Mouse (Mus musculus) mouse trophoblast stem cell (cell line): ENCODE results near the gene Spg7.

Experiments used
- in situ Hi-C, 2 experiments: fragments of 300-500 bp; cut with MseI, MboI; formaldehyde crosslinking; loops; 2 replicates in 1 of 2; 3 replicates in 1 of 2; pipeline ENCODE4 v1.15.1; 2025

The Spg7 gene

GRCm38 (mm10) chr8:123097786-123098584 is 35.2 kb downstream of the Spg7 start:
- in situ Hi-C loops: no loop called here

- in situ Hi-C loops: loop anchor here in 1 of 2 experiments (25.0 kb wide), 1 partner anchor 112 kb away; the partner anchor contains the start of genes Cdk10, Chmp1a and Spata33
Observed at GRCm38 (mm10) chr8:123100288-123100687, 37.5 kb downstream of the Spg7 start.

GRCm38 (mm10) chr8:123101244-123101643 is 38.5 kb downstream of the Spg7 start:
- in situ Hi-C loops: loop anchor here in 1 of 2 experiments (25.0 kb wide), 1 partner anchor 111 kb away; the partner anchor contains the start of genes Cdk10, Chmp1a and Spata33

- in situ Hi-C loops: loop anchor here in 1 of 2 experiments (25.0 kb wide), 1 partner anchor 110 kb away; the partner anchor contains the start of genes Cdk10, Chmp1a and Spata33
Observed at GRCm38 (mm10) chr8:123101735-123102685, 39.3 kb downstream of the Spg7 start, which contains the start of gene Rpl13. TSS of gene Rpl13 (plus strand) at chr8:123102350.

DNA sequence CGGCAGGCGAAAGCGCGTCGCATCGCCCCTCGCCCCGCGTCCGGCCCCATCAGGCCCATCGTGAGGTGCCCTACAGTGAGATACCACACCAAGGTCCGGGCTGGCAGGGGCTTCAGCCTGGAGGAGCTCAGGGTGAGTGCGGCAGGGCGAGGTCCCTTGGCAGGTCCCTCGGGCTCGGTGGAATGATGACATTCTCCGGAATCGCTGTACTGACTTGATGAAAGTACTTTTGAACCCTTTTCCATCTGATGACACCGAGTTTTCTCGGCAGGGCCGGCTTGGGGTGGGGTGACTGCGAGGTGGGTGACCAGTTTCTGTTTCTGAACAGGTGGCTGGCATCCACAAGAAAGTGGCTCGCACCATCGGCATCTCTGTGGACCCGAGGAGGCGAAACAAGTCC is 40.1 kb downstream of the Spg7 start:
- in situ Hi-C loops: loop anchor here in 1 of 2 experiments (25.0 kb wide), 1 partner anchor 109 kb away; the partner anchor contains the start of genes Cdk10, Chmp1a and Spata33

DNA sequence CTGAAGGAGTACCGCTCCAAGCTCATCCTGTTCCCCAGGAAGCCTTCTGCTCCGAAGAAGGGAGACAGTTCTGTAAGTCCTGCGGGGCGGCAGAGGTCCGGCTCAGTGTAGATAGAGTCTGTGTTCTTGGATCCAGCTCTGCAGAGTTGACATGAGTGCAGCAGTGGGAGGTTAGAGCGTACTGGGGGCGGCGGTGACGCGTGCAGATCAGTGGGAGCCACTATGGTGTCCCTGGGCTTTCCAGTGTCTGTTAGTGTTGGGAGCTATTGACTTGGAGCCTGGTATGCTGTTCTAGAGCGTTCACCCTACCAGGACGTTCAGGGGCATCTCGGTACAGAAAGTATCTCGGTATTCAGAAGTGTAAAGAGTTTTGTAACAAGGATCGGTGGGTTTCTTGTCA is 40.5 kb downstream of the Spg7 start:
- in situ Hi-C loops: loop anchor here in 1 of 2 experiments (25.0 kb wide), 1 partner anchor 109 kb away; the partner anchor contains the start of genes Cdk10, Chmp1a and Spata33

- in situ Hi-C loops: loop anchor here in 1 of 2 experiments (25.0 kb wide), 1 partner anchor 108 kb away; the partner anchor contains the start of genes Cdk10, Chmp1a and Spata33
Observed at GRCm38 (mm10) chr8:123104046-123104767, 41.5 kb downstream of the Spg7 start.

- in situ Hi-C loops: loop anchor here in 1 of 2 experiments (25.0 kb wide), 1 partner anchor 107 kb away; the partner anchor contains the start of genes Cdk10, Chmp1a and Spata33
Observed at GRCm38 (mm10) chr8:123105553-123106326, 43.0 kb downstream of the Spg7 start.

DNA sequence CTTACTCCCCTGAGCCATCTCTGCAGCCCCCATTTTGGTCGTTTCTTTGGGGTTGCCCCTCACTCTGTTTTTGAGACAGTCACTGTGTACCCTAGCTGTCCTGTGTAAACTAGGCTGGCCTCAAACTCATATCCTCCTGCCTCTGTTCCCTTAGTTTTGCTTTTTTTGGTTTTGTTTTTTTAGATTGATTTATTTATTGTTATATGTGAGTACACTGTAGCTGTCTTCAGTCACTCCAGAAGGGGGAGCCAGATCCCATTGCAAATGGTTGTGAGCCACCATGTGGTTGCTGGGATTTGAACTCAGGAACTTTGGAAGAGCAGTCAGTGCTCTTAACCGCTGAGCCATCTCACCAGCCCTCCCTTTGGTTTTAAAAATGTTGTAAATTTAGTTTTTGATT is 43.8 kb downstream of the Spg7 start:
- in situ Hi-C loops: loop anchor here in 1 of 2 experiments (25.0 kb wide), 1 partner anchor 106 kb away; the partner anchor contains the start of genes Cdk10, Chmp1a and Spata33

- in situ Hi-C loops: loop anchor here in 1 of 2 experiments (25.0 kb wide), 1 partner anchor 104 kb away; the partner anchor contains the start of genes Cdk10, Chmp1a and Spata33
Observed at GRCm38 (mm10) chr8:123108010-123108409, 45.3 kb downstream of the Spg7 start.

DNA sequence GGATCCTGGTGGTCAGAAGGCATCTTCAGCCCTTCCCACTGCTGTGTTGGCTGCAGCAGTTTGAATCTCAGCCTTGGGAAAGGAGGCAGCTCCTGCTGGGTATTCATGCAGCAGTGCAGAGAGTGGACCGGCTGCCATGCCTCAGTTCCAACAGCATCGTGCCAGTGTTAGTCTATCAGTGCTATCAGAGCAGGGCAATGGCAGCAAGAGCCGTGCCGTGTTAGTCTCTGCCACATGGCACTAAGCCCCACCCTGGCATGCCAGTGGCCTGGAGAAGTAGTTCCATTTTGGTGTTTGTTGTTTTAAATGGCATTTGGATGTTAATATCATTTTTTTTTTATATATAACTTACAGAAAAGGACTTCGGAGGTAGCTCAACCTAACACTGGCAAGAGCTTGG is 46.2 kb downstream of the Spg7 start:
- in situ Hi-C loops: loop anchor here in 1 of 2 experiments (25.0 kb wide), 1 partner anchor 103 kb away; the partner anchor contains the start of genes Cdk10, Chmp1a and Spata33

- in situ Hi-C loops: loop anchor here in 1 of 2 experiments (25.0 kb wide), 1 partner anchor 102 kb away; the partner anchor contains the start of genes Cdk10, Chmp1a and Spata33
Observed at GRCm38 (mm10) chr8:123110649-123111048, 47.9 kb downstream of the Spg7 start.

- in situ Hi-C loops: loop anchor here in 1 of 2 experiments (25.0 kb wide), 1 partner anchor 99 kb away; the partner anchor contains the start of genes Cdk10, Chmp1a and Spata33
Observed at GRCm38 (mm10) chr8:123112892-123113291, 50.1 kb downstream of the Spg7 start.

DNA sequence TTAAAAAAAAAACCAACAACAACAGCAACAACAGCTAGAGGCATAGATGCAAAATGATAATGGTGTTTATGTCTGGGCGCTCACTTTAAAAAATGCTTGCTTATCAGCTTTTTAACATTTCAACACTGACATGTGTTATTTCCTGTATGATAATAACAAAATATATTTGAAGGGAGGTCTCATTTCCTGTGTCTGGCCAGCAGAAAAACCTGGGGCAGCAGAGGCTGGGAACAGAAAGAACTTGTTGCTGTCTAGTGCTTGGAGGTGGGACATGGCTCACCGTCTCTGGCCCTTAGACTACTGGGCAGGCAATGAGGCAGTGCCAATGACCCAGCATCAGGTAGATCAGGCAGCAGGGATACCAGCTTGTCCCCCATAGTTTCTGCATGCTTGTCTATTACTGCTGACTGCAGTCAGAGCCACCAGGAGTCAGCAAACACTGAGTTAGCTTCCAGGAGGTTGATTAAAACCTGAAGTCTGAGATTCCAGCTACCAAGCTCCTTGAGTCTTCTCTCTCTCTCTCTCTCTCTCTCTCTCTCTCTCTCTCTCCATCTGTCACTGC is 51.2 kb downstream of the Spg7 start:
- in situ Hi-C loops: loop anchor here in 1 of 2 experiments (25.0 kb wide), 1 partner anchor 98 kb away; the partner anchor contains the start of genes Cdk10, Chmp1a and Spata33

DNA sequence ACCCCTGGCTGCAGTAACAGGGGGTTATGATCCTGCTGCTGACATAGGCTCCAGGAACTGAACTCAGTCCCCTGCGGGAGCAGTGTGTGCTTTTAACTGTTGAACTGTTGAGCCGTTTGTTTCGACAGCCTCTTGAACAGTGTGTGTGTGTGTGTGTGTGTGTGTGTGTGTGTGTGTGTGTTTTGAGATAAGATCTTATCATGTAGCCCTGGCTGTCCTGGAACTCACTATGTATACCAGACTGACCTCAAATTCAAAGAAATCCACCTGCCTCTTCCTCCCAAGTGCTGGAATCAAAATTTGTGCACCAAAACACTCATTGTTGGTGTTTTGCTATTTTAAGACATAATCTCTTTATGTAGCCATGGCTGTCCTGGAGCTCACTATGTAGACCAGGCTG is 51.9 kb downstream of the Spg7 start:
- in situ Hi-C loops: loop anchor here in 1 of 2 experiments (25.0 kb wide), 1 partner anchor 98 kb away; the partner anchor contains the start of genes Cdk10, Chmp1a and Spata33

GRCm38 (mm10) chr8:123117127-123117731 is 54.5 kb downstream of the Spg7 start, which contains the start of gene Cpne7:
TSS of gene Cpne7 (plus strand) at chr8:123117374.
- in situ Hi-C loops: loop anchor here in 1 of 2 experiments (25.0 kb wide), 1 partner anchor 95 kb away; the partner anchor contains the start of genes Cdk10, Chmp1a and Spata33

- in situ Hi-C loops: loop anchor here in 1 of 2 experiments (25.0 kb wide), 1 partner anchor 95 kb away; the partner anchor contains the start of genes Cdk10, Chmp1a and Spata33
Observed at GRCm38 (mm10) chr8:123117744-123118143, 55.0 kb downstream of the Spg7 start.

DNA sequence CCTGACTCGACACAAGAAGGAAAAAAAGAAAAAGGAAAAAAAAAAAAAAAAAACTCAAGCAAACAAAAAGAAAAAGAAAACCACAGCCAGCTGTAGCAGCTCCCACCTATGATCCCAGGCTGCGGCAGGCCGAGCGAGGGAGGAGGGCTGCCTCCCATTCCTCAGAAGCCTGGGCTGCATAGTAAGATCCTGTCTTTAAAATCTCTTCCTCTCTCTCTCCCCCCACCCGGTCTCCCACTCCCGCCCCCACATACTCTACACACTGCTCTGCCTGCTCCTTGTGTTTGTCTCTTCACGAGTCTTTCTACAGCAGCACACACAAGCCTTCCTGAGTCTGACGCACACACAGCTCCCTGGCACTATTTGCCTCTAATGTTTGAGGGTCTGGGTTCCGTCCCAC is 59.3 kb downstream of the Spg7 start:
- in situ Hi-C loops: loop anchor here in 1 of 2 experiments (25.0 kb wide), 1 partner anchor 90 kb away; the partner anchor contains the start of genes Cdk10, Chmp1a and Spata33
